Mouse (Mus musculus) kidney, postnatal 10 days (tissue): ENCODE results near the gene Map3k7cl.
A peak's percentile ranks its signal among the peaks of the same experiment; 100 is the strongest.

Source experiments
- DNase-seq: peaks from one replicate; pipeline ENCODE4 v3.0.0; 2021; ENCODE audit warnings: mixed read lengths

Map3k7cl gene

DNA sequence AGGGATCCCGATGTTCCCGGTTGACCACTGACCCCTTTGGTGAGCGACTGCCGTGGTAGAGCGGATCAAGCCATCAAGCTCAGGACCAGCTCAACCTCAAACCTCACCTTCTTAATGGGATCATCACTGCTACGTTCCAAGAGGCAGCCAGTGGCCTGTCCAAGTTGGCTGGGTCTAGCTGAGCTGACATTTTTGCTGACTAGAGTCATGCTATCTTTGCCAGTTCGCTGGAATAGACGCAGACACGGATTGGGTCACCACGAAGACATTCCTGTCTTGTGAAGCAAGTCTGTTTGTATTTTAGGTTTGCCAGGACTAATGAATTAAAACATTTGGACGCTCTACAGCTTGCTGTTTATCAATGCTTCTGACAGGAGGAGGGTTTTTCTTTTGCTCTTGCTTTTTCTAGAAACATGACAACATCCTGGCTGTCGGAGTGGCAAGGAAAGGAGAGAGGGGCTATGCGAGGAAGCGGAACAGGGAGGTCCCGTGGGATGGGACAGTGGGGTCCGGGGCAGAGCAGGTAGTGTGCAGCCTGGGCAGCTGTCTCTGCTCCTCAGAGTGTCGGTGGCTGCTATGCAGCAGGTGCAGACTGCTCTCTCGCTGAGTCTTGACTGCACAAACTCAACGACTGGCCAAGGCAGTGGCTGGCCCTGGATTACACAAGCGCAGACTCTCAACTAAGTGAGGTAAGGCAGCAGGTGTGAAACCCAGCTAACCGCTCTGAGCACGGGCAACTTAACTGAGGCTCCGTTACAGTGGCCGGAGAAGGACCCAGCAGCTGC, at the start of gene Map3k7cl:
TSS of gene Map3k7cl (plus strand) at position 424 of the 785 bp plus-strand sequence.
- peak; percentile 66 for DNase-seq

DNA sequence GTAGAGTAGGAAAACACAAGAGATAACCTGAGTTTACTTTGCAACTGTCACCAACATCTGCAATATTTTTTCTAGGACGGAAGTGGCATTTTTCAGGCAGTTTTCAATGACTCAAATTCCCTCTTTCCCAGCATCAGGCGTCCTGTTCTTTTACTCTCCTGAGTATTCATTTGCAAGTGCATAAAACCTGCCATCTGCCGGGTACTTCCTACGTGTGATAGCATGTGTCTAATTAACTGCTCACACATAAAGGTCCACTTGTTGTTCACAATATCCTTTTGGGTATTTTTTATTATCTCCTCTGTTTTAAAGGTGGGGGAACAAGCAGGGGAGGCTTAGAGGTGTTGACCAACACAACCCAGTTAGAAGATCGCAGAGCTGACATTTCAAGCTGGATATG, 41.4 kb upstream of the Map3k7cl start:
- DNase-seq, result no peak

DNA sequence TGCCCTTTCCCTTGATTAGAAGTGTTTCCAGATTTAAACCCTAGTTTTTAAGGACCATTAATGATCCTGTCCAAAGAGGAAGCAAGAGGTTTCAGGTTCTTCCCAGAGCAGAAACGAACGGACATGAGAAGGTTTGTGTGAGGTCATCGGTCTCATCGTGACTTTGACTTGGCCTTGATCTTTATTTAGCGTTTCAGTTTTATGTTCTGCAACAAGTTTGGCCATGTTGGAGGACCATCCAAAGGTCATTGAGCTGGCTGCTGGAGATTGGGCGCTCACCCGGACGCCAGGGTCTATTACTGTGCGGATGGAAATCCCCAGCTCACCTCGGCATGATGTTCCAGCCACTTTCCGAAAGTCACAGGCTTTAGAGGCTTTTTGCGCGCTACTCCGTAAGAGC, 40.8 kb upstream of the Map3k7cl start:
- DNase-seq, result no peak

DNA sequence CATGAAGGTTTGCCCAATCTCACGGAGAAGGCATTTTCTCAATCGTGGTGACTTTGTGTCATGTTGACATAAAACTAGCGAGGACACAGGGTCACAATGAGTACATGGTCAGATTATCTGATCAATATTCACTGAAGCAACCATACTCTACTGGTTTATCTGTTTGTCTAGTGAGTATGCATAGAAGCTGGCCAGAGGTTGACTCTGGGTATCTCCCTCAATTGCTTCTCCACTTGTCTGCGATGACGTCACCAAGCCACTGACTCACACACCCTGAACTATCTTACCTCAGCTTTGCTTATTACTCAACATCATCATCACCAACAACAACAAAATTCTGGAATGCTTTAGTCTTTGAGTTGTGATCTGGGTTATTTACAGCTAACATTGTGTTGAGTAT, 28.9 kb upstream of the Map3k7cl start:
- DNase-seq, result no peak

DNA sequence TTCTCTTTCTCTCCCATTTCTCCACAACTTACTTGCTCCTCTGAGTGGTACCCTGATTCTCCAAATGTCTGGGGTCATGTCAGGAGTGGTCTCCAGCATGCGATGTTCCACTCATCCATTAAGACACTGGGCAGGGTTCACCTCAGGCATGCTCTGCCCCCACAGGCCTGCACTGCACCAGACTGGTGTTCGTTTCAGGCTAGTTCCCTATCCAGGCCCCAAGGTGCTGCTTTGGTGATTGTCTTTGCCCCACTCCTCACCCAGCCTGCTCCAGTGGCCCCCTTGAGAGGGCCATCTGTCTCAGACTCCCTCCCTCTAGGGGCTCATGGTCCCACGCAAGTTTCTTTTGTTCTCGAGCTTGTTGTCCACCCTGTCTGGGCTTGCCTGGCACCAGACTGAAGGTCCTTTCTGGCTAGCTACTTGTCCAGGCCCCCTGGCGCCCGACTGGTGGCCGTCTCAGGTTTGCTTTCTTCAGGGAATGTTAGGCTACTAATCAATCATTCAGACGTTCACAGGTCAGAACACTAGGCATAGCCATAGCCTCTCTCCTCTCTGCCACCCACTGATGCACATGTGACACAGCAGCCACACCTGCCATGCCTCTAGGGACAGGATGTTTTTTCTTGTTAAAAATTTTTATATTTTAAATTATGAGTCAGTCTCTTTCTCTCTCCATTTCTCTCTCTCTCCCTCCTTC, 25.4 kb upstream of the Map3k7cl start:
- DNase-seq, result no peak

DNA sequence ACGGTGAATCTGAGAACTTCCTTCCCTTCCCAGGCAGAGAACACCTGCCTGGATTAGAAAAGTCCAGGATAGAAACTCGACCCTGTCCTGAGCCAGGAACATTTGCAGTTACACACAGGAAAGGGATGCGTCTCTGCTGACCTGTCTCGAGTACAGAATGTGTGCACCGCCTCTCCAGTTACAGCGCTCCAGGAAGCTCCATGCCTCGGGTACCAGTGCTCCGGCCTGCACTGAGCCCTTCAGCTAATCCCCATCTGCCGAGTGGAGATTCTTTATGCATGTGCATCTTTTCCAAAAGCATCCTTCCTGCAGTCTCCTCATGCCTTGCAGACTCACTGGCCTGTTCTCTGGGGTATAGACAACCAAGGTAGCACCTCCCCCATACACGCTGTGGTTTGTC, 24.4 kb upstream of the Map3k7cl start:
- no peak for DNase-seq

DNA sequence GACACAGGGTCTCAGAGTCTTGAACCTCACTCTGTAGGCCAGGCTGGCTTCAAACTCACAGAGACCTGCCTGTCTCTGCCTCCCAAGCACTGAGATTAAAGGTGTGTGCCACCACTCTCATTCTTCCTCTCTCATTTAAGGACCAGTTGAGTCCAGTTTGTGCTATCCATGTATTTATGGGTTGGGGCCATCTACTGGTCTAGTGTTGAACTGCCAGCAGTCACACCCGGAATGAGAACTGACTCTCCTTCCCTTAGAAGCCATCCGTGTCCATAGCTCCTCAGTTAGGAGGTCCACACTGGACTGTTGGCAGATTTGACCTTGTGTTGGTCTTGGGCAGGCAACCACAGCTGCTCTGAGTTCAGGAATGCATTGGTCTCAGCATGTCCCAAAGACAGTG, 4.8 kb upstream of the Map3k7cl start:
- DNase-seq, result no peak

DNA sequence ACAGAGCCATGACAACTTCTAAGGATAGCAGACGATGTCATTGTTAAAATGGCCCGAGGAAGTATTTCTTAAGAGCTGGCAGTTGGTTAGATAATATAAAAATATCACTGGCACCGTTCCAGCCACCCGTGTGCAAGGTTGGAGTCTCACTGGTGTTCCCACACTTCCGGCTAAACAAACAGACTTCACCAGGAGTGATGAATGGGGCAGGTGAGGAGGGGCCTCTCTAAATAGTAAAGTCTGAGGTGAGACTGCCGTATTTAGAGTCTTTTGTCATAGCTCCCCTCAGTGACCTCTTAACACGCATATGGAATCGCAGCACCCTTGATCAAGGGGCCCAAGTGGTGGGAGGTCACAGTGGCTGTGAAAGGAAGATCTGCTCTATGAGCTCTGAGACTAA, 3.2 kb downstream of the Map3k7cl start:
- DNase-seq, result no peak

DNA sequence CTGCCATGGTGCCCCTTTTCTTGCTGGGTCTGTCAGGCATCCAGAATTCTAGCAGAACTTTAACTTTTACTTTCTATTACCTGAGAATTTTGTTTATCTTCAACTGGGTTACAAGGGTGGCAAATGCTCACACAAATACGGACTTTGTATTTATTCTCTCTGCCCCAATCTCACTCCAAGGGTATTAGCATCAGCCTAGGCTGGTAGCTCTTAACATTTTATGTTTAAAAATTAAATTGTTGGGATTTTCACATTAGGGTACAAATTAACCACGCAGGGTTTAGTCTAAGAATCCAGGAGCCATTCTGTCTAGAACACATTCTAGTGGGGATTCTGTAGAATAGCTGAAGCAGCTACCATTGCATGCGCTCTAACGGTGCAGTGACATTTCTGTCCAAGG, 8.4 kb downstream of the Map3k7cl start:
- no peak for DNase-seq

DNA sequence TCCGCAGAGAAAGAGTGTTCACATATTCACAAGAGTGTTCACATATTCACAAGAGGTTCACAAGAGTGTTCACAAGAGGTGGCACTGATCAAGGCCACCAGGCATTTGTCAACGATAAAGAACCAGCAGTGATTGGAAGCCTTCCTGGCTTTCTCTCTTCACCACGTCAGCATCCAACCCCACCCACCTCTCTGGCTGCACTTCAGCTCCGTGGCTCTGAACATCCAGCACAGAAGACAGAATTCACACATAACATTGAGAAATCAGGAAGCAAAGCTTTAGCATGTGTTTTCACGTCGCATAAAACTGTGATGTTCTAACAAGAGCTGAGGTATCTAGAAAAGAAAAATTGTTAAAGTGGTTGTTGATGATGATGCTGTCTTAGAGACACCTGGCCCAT, 10.4 kb downstream of the Map3k7cl start:
- DNase-seq, result no peak

DNA sequence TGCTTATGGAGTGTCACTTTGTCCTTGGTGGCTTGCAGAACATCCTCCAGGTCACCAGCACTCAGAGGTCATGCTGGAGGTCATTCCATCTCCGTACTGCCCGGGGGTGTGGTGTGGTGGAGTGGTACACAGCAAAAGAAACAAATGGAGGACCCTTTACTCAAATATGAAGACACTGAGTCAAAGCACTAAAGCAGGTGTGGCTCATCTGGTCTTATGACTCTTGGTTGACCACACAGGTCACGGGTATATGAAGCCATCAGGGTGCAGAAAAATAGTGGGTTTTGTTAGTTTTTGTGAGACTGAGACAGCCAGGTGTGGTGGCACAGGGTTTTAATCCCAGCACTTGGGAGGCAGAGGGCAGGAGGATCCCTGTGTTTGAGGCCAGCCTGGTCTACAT, 11.4 kb downstream of the Map3k7cl start:
- DNase-seq, result no peak

DNA sequence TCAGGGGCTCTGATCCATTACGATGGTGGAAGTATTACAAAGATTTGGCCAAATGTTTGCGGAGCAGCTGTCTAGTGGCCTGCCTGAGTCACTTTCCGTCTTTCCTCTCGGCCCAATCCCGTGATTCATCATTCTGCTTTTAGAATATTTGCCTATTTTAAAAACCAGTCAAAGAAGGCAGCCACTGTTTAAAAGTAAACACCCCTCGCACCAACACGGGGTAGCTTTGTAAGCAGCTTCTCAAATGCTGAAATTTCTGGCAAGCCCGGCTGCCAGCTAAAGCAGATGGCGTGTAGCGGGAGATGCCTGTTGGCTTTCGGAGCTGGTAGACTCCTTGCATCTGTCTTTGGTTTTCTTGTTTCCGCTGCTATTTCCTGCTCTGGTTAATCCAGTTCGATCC, 14.4 kb downstream of the Map3k7cl start:
- DNase-seq, result peak; percentile 30

DNA sequence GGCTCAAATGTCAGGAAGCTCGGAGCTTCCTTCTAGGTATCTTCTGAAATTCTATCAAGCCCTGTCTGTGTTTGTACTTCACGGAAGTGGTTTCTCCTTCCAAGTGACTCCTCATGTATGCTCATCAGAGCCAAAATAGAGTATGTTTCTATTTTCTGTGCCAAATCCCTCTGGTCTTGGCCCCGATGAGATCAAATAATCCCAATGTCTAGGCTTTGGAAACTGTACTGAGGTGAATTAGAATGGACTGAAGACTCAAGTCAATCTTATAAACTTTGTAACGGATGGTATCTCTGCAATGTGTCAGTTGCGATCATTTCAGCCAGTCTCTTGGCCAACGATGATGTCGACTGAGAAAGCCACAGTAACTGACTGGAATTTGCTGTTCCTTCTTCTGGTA, 15.1 kb downstream of the Map3k7cl start:
- no peak for DNase-seq

DNA sequence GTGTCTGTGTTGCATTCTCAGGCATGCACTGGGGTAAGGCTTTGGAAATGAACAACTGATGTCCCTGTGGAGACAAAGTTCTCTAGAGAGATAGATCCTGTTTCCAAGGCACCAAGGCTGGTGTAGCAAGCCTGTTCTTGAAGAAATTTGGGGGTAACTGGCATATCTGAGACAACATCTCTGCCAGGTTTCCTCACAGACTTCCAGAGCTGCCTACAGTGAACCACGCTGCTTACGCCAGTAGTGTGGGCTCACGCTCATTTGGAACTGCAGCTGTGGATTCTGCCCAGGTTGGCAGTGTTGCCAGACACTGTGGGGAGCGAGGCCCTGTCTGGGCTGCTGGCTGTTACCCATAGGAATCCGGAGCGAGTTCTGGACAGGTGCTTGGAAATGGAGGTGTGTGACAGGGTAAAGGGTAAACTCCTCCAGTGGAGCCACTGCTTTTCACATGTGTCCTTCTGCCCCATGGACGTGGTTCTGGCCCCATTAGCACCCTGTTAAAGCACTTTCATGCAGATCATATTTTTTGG, 16.5 kb downstream of the Map3k7cl start:
- DNase-seq, result no peak

DNA sequence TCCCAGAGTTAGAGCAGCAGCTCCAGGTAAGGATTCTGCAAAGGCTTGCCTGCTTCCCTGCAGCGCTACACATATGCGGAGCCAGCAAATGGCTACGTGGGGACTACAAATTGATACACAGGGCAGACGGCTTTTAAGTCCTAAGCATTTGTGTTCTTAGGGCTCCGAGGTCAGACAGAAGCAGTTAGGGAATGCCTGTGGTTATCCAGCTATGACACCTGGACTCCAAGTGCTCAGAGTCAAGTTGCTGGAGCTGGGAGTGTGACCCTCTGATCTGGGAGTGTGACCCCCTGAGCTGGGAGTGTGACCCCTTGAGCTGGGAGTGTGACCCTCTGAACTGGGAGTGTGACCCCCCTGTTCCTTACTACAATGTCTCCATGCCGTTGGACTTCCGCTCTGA, 17.2 kb downstream of the Map3k7cl start:
- no peak for DNase-seq

DNA sequence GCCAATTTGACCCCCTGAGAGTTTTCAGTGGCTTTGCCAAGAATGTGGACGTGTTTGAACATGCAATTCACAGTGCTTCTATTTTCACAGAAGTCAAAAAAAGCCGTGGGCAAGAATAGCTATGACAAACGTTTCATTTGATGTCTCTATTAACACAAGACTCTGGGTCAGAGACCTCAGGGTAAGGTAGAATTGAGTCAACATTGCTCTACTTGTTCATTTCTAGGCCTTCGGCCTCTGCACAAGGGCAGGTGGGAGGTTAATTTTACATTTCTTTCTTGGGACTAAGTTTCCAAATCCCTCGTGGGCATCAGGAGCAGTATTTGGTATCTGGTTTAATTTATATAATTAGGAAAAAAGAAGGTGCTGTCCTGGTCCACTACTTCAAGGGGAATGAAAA, 20.3 kb downstream of the Map3k7cl start:
- no peak for DNase-seq

DNA sequence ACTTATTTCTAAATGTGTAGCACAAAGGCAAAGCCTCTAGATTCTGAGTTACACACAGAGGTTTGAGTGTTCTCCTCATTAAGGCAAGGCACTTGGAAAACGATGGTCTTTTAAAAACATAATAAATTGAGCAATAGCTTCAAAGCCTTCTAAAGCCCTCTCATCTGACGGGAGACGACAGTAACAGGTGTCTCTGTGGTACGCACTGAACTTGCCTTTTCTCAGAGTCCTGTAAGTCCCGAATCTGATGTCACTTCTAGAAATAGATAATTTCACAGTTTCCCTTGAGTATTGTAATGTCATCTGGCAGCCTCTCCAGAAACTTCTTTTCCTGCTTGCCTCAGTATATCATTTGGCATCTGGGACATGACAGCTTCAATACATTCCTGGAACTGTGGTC, 21.0 kb downstream of the Map3k7cl start:
- no peak for DNase-seq

DNA sequence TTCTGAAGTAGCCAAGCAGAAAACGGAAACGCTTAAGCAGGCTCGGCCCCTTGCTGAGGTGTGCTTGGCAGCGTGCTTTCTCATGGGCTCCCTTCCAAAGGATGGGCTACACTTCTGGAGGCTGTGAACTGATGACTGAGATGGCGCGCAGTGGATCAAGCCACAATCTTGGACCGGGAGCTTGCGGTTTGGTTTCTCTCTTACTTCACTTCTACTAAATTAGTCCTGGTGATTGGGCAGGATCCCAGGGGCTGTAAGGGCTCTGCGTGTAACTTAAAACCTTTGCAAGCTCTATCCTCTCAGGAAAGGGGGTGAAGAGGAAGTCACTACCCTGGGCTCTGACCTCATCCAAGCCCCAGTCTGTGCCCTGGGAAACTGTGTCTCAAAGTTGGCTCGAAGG, 22.5 kb downstream of the Map3k7cl start:
- DNase-seq, result peak; percentile 24

DNA sequence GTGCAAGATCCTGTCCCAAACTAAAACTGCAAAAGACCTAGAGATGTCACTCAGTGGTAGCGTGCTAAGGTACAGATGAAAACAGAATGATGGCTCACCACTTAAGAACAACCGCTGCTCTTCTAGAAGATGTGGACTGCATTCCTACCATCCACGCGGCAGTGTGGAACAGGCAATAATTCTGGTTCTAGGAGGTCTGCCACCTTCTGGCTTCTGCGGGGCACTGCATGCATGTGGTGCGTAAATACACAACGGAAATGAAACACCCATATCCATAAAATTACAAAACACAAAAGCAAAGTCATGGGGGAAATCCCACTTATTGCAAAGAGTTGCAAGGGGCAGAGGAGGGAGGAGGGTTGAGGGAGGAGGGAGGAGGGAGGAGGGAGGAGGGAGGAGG, 25.8 kb downstream of the Map3k7cl start:
- peak; percentile 34 for DNase-seq

DNA sequence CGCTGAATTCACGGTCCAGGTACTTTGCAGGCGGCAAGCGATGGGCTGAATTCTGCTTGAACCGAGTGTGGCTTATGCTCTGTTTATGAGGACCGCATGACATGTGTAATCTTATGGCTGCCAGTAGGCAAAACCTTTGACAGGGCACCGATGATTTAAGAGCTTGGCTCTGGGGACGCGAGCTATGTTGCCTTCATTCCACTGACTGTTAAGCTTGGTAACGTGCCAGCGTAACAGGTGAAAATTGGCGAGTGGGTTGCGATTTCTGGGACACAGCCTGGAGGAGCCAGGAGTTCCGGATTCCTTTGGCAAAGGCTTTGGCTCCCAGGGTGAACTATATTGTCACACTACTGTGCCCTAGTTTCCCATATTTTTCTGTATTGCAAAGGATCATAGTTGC, 26.3 kb downstream of the Map3k7cl start:
- DNase-seq, result no peak

DNA sequence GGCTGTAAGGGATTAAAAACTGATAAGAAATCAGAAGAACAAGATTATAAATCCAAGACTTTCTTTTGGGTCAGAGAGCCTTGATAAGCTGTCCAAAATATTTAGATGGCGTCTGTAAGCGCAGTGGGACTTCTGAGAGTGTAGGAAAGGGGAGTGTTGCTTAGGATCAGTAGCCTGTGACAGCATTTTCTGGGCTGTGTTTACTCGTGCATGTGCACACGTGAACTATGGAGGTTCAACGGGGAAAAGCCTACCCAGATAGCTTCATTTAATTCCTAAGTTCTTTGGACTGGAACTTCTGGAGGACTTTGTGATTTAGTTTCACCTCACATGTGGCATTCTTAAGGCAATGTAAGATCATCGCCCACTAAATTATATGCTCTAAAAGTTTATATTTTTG, 29.6 kb downstream of the Map3k7cl start:
- no peak for DNase-seq

DNA sequence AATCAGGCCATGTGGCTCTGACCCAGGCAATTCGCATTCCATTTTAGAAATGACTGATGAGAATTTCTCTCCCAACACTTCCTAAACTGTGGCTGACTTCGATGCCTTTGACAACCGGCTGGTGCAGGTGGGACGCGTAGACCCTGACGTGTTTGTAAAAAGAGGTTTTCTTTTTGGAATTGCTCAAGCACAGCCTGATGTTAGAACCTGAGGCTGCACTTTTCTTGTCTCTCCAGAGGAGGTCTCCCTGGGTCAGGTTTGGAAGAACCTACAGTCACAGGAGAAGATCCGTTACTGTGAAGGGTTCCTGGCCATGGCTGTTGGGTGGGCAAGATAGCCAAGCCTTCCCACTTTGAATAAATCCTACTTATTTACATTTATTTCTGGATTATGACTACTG, 31.5 kb downstream of the Map3k7cl start:
- DNase-seq, result peak; percentile 18

DNA sequence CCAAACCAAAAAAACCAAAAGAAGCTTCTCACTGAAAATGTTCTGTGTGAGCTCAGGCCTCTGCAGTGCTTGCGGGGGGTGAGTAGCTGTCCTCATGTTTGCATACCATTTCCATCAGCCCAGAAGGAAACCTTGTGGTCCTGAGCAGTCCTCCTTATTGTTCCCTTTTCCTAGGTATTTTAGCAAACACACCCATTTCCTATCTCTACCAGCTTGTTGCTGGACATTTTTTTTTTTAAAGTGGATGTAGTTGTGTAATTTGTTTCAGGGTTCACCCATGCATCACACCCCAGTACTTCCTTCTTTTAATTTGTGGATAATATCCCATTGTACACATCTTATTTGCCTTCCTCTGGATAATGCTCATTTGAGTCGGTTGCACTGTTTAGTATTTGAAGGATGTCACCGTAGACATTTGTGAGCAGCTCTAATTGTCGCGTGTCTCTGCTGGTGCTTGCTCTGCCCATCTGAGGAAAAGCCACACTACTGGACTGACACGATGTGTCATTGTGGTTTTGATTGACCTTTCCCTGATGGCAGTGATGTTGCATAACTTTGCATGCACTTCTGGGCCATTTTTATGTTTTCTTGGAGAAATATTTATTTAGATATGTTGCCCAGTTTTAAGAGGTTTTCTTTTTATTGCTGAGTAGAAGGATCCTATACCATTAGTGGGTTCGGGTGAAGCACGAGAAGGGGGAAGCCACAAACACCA, 32.6 kb downstream of the Map3k7cl start:
- no peak for DNase-seq

DNA sequence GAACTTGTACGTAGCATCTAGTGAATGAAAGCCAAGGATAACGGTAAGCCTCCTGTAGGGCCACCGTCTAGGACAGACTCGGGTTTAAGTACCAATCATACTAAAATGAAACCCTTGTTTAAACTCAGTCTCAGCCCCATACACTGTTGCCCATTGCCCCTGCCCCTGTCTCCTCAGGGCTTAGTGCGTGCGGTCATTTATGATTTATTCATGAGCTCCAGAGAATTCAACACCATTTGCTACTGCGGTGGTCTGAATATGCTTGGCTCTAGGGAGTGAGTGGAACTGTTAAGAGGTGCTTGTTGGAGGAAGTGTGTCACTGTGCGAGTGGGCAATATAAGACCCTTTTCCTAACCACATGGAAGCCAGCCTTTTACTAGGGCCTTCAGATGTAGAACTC, 34.7 kb downstream of the Map3k7cl start:
- DNase-seq, result no peak
